Mouse (Mus musculus) C2C12 (cell line): Measurements from ENCODE around the gene Ski.

Experiments
- CEBPB ChIP-seq: IDR thresholded peaks from one replicate; pipeline ENCODE4 v1.6.1; 2011; ENCODE audit warnings: low read depth, mild to moderate bottlenecking, control low read depth, moderate library complexity
- CTCF ChIP-seq: IDR thresholded peaks from one replicate; pipeline ENCODE4 v1.5.1; 2011; ENCODE audit not compliant: control insufficient read depth, insufficient read depth, insufficient read length
- MAX ChIP-seq: IDR thresholded peaks from one replicate; pipeline ENCODE4 v1.6.1; 2011; ENCODE audit warnings: mild to moderate bottlenecking, control low read depth
- MYOD1 ChIP-seq: IDR thresholded peaks from one replicate; pipeline ENCODE4 v1.6.1; 2011; ENCODE audit warnings: low read depth; ENCODE audit not compliant: control insufficient read depth, insufficient read length
- MYOG ChIP-seq: IDR thresholded peaks from one replicate; pipeline ENCODE4 v1.6.1; 2011; ENCODE audit not compliant: control insufficient read depth, insufficient read length; ENCODE audit errors: extremely low read depth
- USF1 ChIP-seq: IDR thresholded peaks from one replicate; pipeline ENCODE4 v1.6.1; 2011; ENCODE audit warnings: low read depth, mild to moderate bottlenecking, control low read depth, moderate library complexity

GRCm38 (mm10) chr4:155173822-155174785 is 48.3 kb downstream of the Ski start:
- TF ChIP-seq CTCF (no peak), MAX (peak; percentile 56), MYOG (no peak), CEBPB (no peak), USF1 (no peak), MYOD1 (peak; percentile 79)
